In the genomic region with DNA sequence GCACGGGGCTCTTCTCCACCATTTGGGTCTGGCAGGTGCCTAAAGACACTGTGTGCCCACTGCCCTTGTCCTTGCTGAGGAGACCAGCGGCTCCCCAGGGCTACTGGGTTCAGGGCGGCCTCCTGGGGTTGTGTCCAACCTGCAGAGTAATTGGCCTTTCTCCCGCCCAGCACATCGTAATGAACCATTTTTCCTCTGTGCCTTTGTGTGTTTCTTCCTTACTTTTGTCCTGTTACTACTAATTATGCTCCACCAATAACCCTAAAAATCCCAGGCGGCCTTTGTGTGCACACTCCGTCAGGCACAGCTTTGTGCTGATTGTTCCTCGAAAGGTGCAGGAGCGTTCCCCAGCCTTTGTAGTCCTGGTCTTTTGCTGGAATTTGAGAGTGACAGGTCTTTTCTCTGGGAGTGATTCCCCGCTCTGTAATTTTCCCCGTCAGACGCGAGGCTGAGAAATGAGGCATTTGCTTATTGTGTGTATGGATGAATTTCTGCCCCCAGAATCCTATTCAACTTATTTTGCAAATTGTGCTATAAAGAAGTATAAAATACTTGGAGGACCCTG, we compare ENCODE assay signal across 12 mouse cellular contexts.
DNase-seq lines count a peak whose midpoint lies in the region; ATAC-seq and TF ChIP-seq lines count a peak whose summit lies in the region.
"Had no signal": no experiment of that assay in that cellular context is flagged by ENCODE, and none has a peak within 500 bp of the region (broad histone marks: within the 10 kb centered on the region; RNA-seq: fewer than 3 reads in every experiment).

No protein-coding gene starts in this region.

- WGBS in forebrain, embryonic 10.5 days = 28% methylated on average over 13 of the region's 13 CpGs
- 6% methylated on average over 13 of the region's 13 CpGs for WGBS in forebrain, embryonic 16.5 days
- WGBS in hindbrain, postnatal 0 days = 42% methylated on average over 13 of the region's 13 CpGs
- 19% methylated on average over 13 of the region's 13 CpGs for WGBS in neural tube, embryonic 13.5 days

- no peak overlapping the region for H3K9ac ChIP-seq in forebrain, embryonic 16.5 days (replicated peaks; ENCODE audit: low read depth, low read length)
- H3K9ac ChIP-seq in hindbrain, postnatal 0 days (replicated peaks; ENCODE audit: low read length) = no peak overlapping the region
- H3K9ac ChIP-seq in neural tube, embryonic 13.5 days = peak overlapping the region; percentile 43

- H3K4me2 ChIP-seq in forebrain, embryonic 16.5 days (ENCODE audit: low read length) = no peak overlapping the region
- H3K4me2 ChIP-seq in hindbrain, postnatal 0 days (ENCODE audit: low read depth, low read length) = no peak overlapping the region
- no peak overlapping the region for H3K4me2 ChIP-seq in neural tube, embryonic 13.5 days

- no peak for TF ChIP-seq CTCF in hindbrain, postnatal 0 days (IDR thresholded peaks at IDR 0.05; ENCODE audit: low read depth)

- no peaks in the 10 kb centered on the region for H3K9me3 ChIP-seq in forebrain, embryonic 10.5 days
- no peaks in the 10 kb centered on the region for H3K9me3 ChIP-seq in forebrain, embryonic 16.5 days (ENCODE audit: control insufficient read depth, low read length)
- no peaks in the 10 kb centered on the region for H3K9me3 ChIP-seq in hindbrain, postnatal 0 days (ENCODE audit: low read length)
- no peaks in the 10 kb centered on the region for H3K9me3 ChIP-seq in neural tube, embryonic 13.5 days

- H3K4me3 ChIP-seq in forebrain, embryonic 10.5 days = peak overlapping the region; percentile 8; the same call in 1 of the 2 replicates
- H3K4me3 ChIP-seq in forebrain, embryonic 16.5 days (replicated peaks; ENCODE audit: low read length) = no peak overlapping the region
- H3K4me3 ChIP-seq in hindbrain, postnatal 0 days (ENCODE audit: low read length) = no peak overlapping the region
- no peak overlapping the region for H3K4me3 ChIP-seq in neural tube, embryonic 13.5 days

- intact Hi-C loops in left cerebral cortex, postnatal 14 days (cut with DNase I) = no loop called here

- ATAC-seq in forebrain, embryonic 16.5 days = peak; percentile 52
- ATAC-seq in hindbrain, postnatal 0 days = no peak
- ATAC-seq in neural tube, embryonic 13.5 days (ENCODE audit: low read depth) = no peak

- peak overlapping the region; percentile 85 for H3K27ac ChIP-seq in forebrain, embryonic 10.5 days
- H3K27ac ChIP-seq in forebrain, embryonic 16.5 days (ENCODE audit: low read length) = peak overlapping the region; percentile 57
- 0 out of 2 replicates have a peak overlapping the region, but pooled peaks have one; percentile 9 for H3K27ac ChIP-seq in hindbrain, postnatal 0 days
- peak overlapping the region; percentile 65 for H3K27ac ChIP-seq in neural tube, embryonic 13.5 days (replicated peaks)

- peaks cover 30% of the 10 kb centered on the region for H3K27me3 ChIP-seq in forebrain, embryonic 10.5 days (ENCODE audit: poor library complexity, severe bottlenecking)
- H3K27me3 ChIP-seq in forebrain, embryonic 16.5 days (replicated peaks; ENCODE audit: control insufficient read depth, insufficient read depth, low read length) = no peaks in the 10 kb centered on the region
- no peaks in the 10 kb centered on the region for H3K27me3 ChIP-seq in hindbrain, postnatal 0 days (ENCODE audit: insufficient read depth, low read length)
- H3K27me3 ChIP-seq in neural tube, embryonic 13.5 days = 0 out of 2 replicates have a peak, but pooled peaks cover 3% of the 10 kb centered on the region

- peaks cover 56% of the 10 kb centered on the region for H3K36me3 ChIP-seq in forebrain, embryonic 10.5 days (replicated peaks)
- no peaks in the 10 kb centered on the region for H3K36me3 ChIP-seq in forebrain, embryonic 16.5 days (ENCODE audit: control insufficient read depth, insufficient read depth)
- H3K36me3 ChIP-seq in hindbrain, postnatal 0 days (ENCODE audit: insufficient read depth, low read length) = no peaks in the 10 kb centered on the region
- no peaks in the 10 kb centered on the region for H3K36me3 ChIP-seq in neural tube, embryonic 13.5 days

- peak; percentile 58 for DNase-seq in forebrain, embryonic 10.5 days (ENCODE audit: extremely low spot score, low spot score)
- DNase-seq in hindbrain, postnatal 0 days (ENCODE audit: low spot score) = no peak
- DNase-seq in left cerebral cortex, postnatal 14 days (ENCODE audit: low spot score in 2 of 2) = no peak
- no peak for DNase-seq in thymus, adult 18-20 months
- no peak for DNase-seq in left cerebral cortex, adult 9 months (ENCODE audit: low spot score in 2 of 2)
- DNase-seq: adrenal gland, adult 2 months; cerebellum, adult 8-10 months; kidney, adult 18-20 months; lung, postnatal 14 days; right cerebral cortex, postnatal 25 days had no signal

- H3K4me1 ChIP-seq in forebrain, embryonic 10.5 days = peaks cover 84% of the 10 kb centered on the region
- H3K4me1 ChIP-seq in forebrain, embryonic 16.5 days (replicated peaks; ENCODE audit: control insufficient read depth, insufficient read depth, low read length) = peaks cover 44% of the 10 kb centered on the region
- H3K4me1 ChIP-seq in hindbrain, postnatal 0 days (ENCODE audit: insufficient read depth, low read length) = peaks cover 16% of the 10 kb centered on the region
- peaks cover 54% of the 10 kb centered on the region for H3K4me1 ChIP-seq in neural tube, embryonic 13.5 days (replicated peaks)

Comparison
In these comparisons a context has a peak if more than half of its experiments do, and no peak if none do; other contexts are left out.
1. H3K27ac ChIP-seq: peak in every context shown above with its lines; median percentile 85 in forebrain, embryonic 10.5 days; 65 in neural tube, embryonic 13.5 days; 57 in forebrain, embryonic 16.5 days; 9 in hindbrain, postnatal 0 days.